ENCODE assay signal across 8 mouse cellular contexts in genomic region chr13:63305160-63306011, GRCm38 (mm10).
DNase-seq lines count a peak whose midpoint lies in the region.

No protein-coding gene starts in this region.

- DNase-seq in heart, adult 18-20 months: peak; percentile 55 to 56
- DNase-seq in heart, postnatal 14 days: no peak
- peak; percentile 49 for DNase-seq in right cerebral cortex, adult 18-20 months
- DNase-seq in right cerebral cortex, postnatal 36 days (ENCODE audit: low spot score in 2 of 2): no peak
- peak; percentile 40 for DNase-seq in heart, postnatal 4 days
- peak; percentile 76 for DNase-seq in lung, postnatal 10 days
- no peak for DNase-seq in thymus, postnatal 0 days (ENCODE audit: low spot score)
- DNase-seq in spleen, adult 12 weeks (ENCODE audit: low spot score): no peak

- intact Hi-C loops in heart, postnatal 14 days (cut with DNase I): no loop called here

Comparison
In these comparisons a context has a peak if more than half of its experiments do, and no peak if none do; other contexts are left out.
1. DNase-seq: peak in heart, adult 18-20 months (2 of 2), right cerebral cortex, adult 18-20 months (single experiment), heart, postnatal 4 days (single experiment) and lung, postnatal 10 days (single experiment); none in heart, postnatal 14 days (0 of 2), right cerebral cortex, postnatal 36 days (0 of 2), thymus, postnatal 0 days (single experiment) and spleen, adult 12 weeks (single experiment).